Comparison of ENCODE assay signal across 8 mouse cellular contexts in genomic region chr4:129377601-129378390, GRCm38 (mm10). TPM values are rescaled to one million over a fixed set of nuclear protein-coding genes. Genes with fewer than 3 reads are reported as not detected.
DNase-seq lines count a peak whose midpoint lies in the region; ATAC-seq and TF ChIP-seq lines count a peak whose summit lies in the region.

Zbtb8a (minus strand) TSS chr4:129378116.

- peak within 1 kb of the TSS; percentile 85 for H3K9ac ChIP-seq in heart, adult 2 months (ENCODE audit: low read depth, low read length)
- peak within 1 kb of the TSS; percentile 88 for H3K9ac ChIP-seq in midbrain, embryonic 16.5 days (ENCODE audit: low read depth, low read length)
- H3K9ac ChIP-seq in stomach, embryonic 16.5 days (ENCODE audit: low read length), result peak within 1 kb of the TSS; percentile 95

- H3ac ChIP-seq in C2C12 (ENCODE audit: control insufficient read depth, insufficient read length, low read depth), result peak within 1 kb of the TSS; percentile 39

- TF ChIP-seq POLR2A in heart, adult 2 months (IDR thresholded peaks at IDR 0.05; ENCODE audit: insufficient read depth, low read depth, low read length), result peak; percentile 43

- no peaks in the 10 kb centered on the region for H3K36me3 ChIP-seq in C2C12 (ENCODE audit: control insufficient read depth, insufficient read depth)
- no peaks in the 10 kb centered on the region for H3K36me3 ChIP-seq in heart, adult 2 months (ENCODE audit: control insufficient read depth, insufficient read depth, low read length)
- H3K36me3 ChIP-seq in midbrain, embryonic 16.5 days (ENCODE audit: control insufficient read depth, insufficient read depth, low read length), result no peaks in the 10 kb centered on the region
- H3K36me3 ChIP-seq in stomach, embryonic 16.5 days (ENCODE audit: control insufficient read depth, insufficient read depth, low read length), result no peaks in the 10 kb centered on the region

- H3K9me3 ChIP-seq in midbrain, embryonic 16.5 days (replicated peaks; ENCODE audit: control insufficient read depth, low read length, poor library complexity, severe bottlenecking), result no peaks in the 10 kb centered on the region
- H3K9me3 ChIP-seq in stomach, embryonic 16.5 days (replicated peaks; ENCODE audit: control insufficient read depth, low read length), result no peaks in the 10 kb centered on the region

- H3K4me3 ChIP-seq in C2C12 (ENCODE audit: insufficient read depth, poor library complexity, severe bottlenecking), result peak within 1 kb of the TSS; percentile 48
- peak within 1 kb of the TSS; percentile 67 for H3K4me3 ChIP-seq in heart, adult 2 months
- peak within 1 kb of the TSS; percentile 85 for H3K4me3 ChIP-seq in midbrain, embryonic 16.5 days (ENCODE audit: low read depth, low read length)
- H3K4me3 ChIP-seq in stomach, embryonic 16.5 days (replicated peaks; ENCODE audit: low read length), result peak within 1 kb of the TSS; percentile 79

- WGBS in heart, adult 2 months, result 2% methylated on average over 64 of the region's 65 CpGs
- WGBS in midbrain, embryonic 16.5 days, result 1% methylated on average over 58 of the region's 65 CpGs
- 1% methylated on average over 64 of the region's 65 CpGs for WGBS in stomach, embryonic 16.5 days

- peak; percentile 82 for ATAC-seq in midbrain, embryonic 16.5 days
- peak; percentile 63; the same call in 1 of the 2 replicates for ATAC-seq in stomach, embryonic 16.5 days (ENCODE audit: insufficient read depth, low FRiP score)

- H3K4me1 ChIP-seq in heart, adult 2 months (ENCODE audit: control insufficient read depth, insufficient read depth, low read length), result no peaks in the 10 kb centered on the region; the same call in 1 of the 2 replicates
- peaks cover 16% of the 10 kb centered on the region for H3K4me1 ChIP-seq in midbrain, embryonic 16.5 days (ENCODE audit: control insufficient read depth, insufficient read depth, low read length)
- peaks cover 13% of the 10 kb centered on the region; the same call in 1 of the 2 replicates for H3K4me1 ChIP-seq in stomach, embryonic 16.5 days (ENCODE audit: control insufficient read depth, insufficient read depth, low read length)

- peak within 1 kb of the TSS; percentile 81 for H3K27ac ChIP-seq in heart, adult 2 months
- H3K27ac ChIP-seq in midbrain, embryonic 16.5 days (ENCODE audit: low read length), result peak within 1 kb of the TSS; percentile 89
- H3K27ac ChIP-seq in stomach, embryonic 16.5 days (ENCODE audit: low read length), result peak within 1 kb of the TSS; percentile 90

- no peak for TF ChIP-seq CTCF in C2C12 (IDR thresholded peaks at IDR 0.05; ENCODE audit: control insufficient read depth, insufficient read depth, insufficient read length)
- no peak for TF ChIP-seq CTCF in heart, adult 2 months (IDR thresholded peaks at IDR 0.05)

- no peak for TF ChIP-seq EP300 in heart, adult 2 months (IDR thresholded peaks at IDR 0.05; ENCODE audit: insufficient read depth, low read depth, low read length)

- no peaks in the 10 kb centered on the region for H3K79me3 ChIP-seq in C2C12 (ENCODE audit: low read depth)

- intact Hi-C loops in heart, adult 2 months (cut with DNase I), result no loop called here

- peak within 1 kb of the TSS; percentile 73 for H3K4me2 ChIP-seq in midbrain, embryonic 16.5 days (ENCODE audit: low read length)
- peak within 1 kb of the TSS; percentile 86 for H3K4me2 ChIP-seq in stomach, embryonic 16.5 days (ENCODE audit: low read depth, low read length)

- DNase-seq in adrenal gland, adult 2 months, result peak; percentile 73
- peak; percentile 71 for DNase-seq in embryo, embryonic 9.5 days (ENCODE audit: extremely low spot score)
- peak; percentile 61 to 73 for DNase-seq in heart, adult 2 months
- DNase-seq in kidney, adult 9 months, result peak; percentile 43
- DNase-seq in liver, result peak; percentile 50

- no peaks in the 10 kb centered on the region for H3K27me3 ChIP-seq in C2C12 (ENCODE audit: control insufficient read depth, insufficient read depth, insufficient read length)
- no peaks in the 10 kb centered on the region for H3K27me3 ChIP-seq in heart, adult 2 months (ENCODE audit: control insufficient read depth, insufficient read depth, low read length)
- peaks cover 3% of the 10 kb centered on the region; the same call in 1 of the 2 replicates for H3K27me3 ChIP-seq in midbrain, embryonic 16.5 days (ENCODE audit: control insufficient read depth, insufficient read depth, low read depth, low read length)
- no peaks in the 10 kb centered on the region for H3K27me3 ChIP-seq in stomach, embryonic 16.5 days (ENCODE audit: control insufficient read depth, insufficient read depth, low read length)

- no peaks in the 10 kb centered on the region for H3K79me2 ChIP-seq in C2C12 (ENCODE audit: control insufficient read depth, insufficient read depth)
- no peaks in the 10 kb centered on the region for H3K79me2 ChIP-seq in heart, adult 2 months (replicated peaks; ENCODE audit: control insufficient read depth, insufficient read depth, low read length)

TF ChIP-seq in C2C12, 6 proteins besides CTCF, POLR2A, EP300 and RAD21:
- TF ChIP-seq MYOD1 (IDR thresholded peaks at IDR 0.05; ENCODE audit: control insufficient read depth, insufficient read length, low read depth) (no peak), USF1 (IDR thresholded peaks at IDR 0.05; ENCODE audit: low read depth) (no peak), MAX (IDR thresholded peaks at IDR 0.05) (no peak), MYOG (IDR thresholded peaks at IDR 0.05; ENCODE audit: control insufficient read depth, extremely low read depth, insufficient read length) (no peak), FOSL1 (IDR thresholded peaks at IDR 0.05; ENCODE audit: insufficient read depth, low read length, poor library complexity, severe bottlenecking) (no peak), CEBPB (IDR thresholded peaks at IDR 0.05; ENCODE audit: low read depth) (no peak)

RNA-seq across cellular contexts. Expression of gene Zbtb8a, which starts in this region (rescaled TPM):
- polyA plus RNA-seq in C2C12 (2012; fragmentation: generic; extraction: Trizol), result 4.6 TPM
- 1 to 10 TPM; 6.1 to 6.4 TPM for total RNA-seq in adrenal gland, adult 2 months (2021)
- 2.4 and 2.7 TPM in 2 replicates for polyA plus RNA-seq in adrenal gland, adult 2 months (2012; rRNA removed)
- 1 to 10 TPM; 2.5 to 3.5 TPM for total RNA-seq in heart, adult 2 months (2021)
- 3.2 and 5.5 TPM in 2 replicates for polyA plus RNA-seq in heart, adult 2 months (2012; rRNA removed)
- 23.2 and 23.4 TPM in 2 replicates for polyA plus RNA-seq in midbrain, embryonic 16.5 days (2015; fragmentation: Nextera tagmentation; extraction: Ambion mirVana)
- 17.4 and 19.2 TPM in 2 replicates for polyA plus RNA-seq in stomach, embryonic 16.5 days (2015; fragmentation: Nextera tagmentation; extraction: Ambion mirVana)

Comparison
In these comparisons a context has a peak if more than half of its experiments do, and no peak if none do; other contexts are left out.
1. Peak in every context shown above with its lines: DNase-seq, ATAC-seq, H3K4me3 ChIP-seq and H3K27ac ChIP-seq.